Mouse (Mus musculus) lung, postnatal 0 days (tissue): ENCODE results near the gene Ccdc42.
A peak's percentile ranks its signal among the peaks of the same experiment; 100 is the strongest.

Experiments
- CTCF ChIP-seq: IDR thresholded peaks from 2 replicates; pipeline ENCODE4 v1.5.1; 2016; ENCODE audit warnings: antibody characterized with exemption, mild to moderate bottlenecking
- EP300 ChIP-seq: IDR thresholded peaks from 2 replicates; pipeline ENCODE4 v1.6.1; 2016; ENCODE audit warnings: antibody characterized with exemption, mild to moderate bottlenecking, control low read depth

GRCm38 (mm10) chr11:68544554-68544953, 42.3 kb upstream of the Ccdc42 start:
- TF ChIP-seq CTCF (peak; percentile 81), EP300 (no peak)
